Mouse (Mus musculus): ENCODE results near the gene Rem1. TPM values are rescaled to one million over a fixed set of nuclear protein-coding genes. Genes with fewer than 3 reads are reported as not detected.

The Rem1 gene
- polyA plus RNA-seq, 1 experiment from 2014 or later = 0.50 TPM

DNA sequence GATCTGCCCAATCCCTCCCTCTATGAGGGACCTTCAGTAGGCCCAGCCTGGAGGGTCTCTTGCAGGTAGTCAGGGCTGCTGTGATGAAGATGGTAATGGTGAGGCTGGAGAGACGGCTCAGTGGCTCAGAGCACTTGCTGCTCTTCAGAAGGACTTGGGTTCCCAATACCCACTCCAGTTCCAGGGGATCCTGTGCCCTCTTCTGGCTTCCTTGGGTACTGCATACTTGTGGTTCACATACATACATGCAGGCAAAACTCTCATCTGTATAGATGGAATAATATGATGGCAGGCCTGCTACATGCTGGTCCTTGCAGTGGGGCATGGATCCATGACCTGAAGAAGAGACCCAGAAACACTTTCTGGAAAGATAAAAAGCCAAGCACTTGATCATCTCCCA lies 18.0 kb upstream of the Rem1 start:
- H3K4me2 ChIP-seq = no peak overlapping the region
- H3K4me1 ChIP-seq = no peaks in the 10 kb centered on the region
- no peaks in the 10 kb centered on the region for H3K36me3 ChIP-seq
- H3K27ac ChIP-seq (replicated peaks) = no peak overlapping the region
- ATAC-seq (ENCODE audit: low FRiP score) = no peak
- no peak overlapping the region for H3K9ac ChIP-seq (replicated peaks)
- 81% methylated on average over 1 of the region's 1 CpGs for WGBS
- no peaks in the 10 kb centered on the region for H3K9me3 ChIP-seq (replicated peaks)
- H3K27me3 ChIP-seq (replicated peaks) = no peaks in the 10 kb centered on the region
- H3K4me3 ChIP-seq (replicated peaks) = no peak overlapping the region

DNA sequence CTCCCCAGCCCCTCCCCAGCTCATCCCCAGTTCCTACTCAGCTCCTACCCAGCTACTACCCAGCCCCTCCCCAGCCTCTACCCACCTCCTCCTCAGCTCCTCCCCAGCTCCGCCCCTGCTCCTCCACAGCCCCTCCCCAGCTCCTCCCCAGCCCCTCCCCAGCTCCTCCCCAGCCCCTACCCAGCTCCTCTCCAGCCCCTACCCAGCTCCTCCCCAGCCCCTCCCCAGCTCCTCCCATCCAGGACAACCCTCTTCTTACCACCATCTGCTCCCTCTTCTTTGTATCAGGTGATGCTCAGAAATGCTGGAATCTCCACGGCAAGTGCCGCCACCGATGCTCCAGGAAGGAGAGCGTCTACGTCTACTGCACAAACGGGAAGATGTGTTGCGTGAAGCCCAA lies 14.6 kb upstream of the Rem1 start:
- Histone ChIP-seq H3K27me3 (replicated peaks) (no peaks in the 10 kb centered on the region), H3K36me3 (no peaks in the 10 kb centered on the region), H3K27ac (replicated peaks) (no peak overlapping the region), H3K9me3 (replicated peaks) (no peaks in the 10 kb centered on the region), H3K4me1 (no peaks in the 10 kb centered on the region), H3K4me3 (replicated peaks) (no peak overlapping the region), H3K4me2 (no peak overlapping the region), H3K9ac (replicated peaks) (no peak overlapping the region)
- ATAC-seq (ENCODE audit: low FRiP score) = no peak
- 45% methylated on average over 7 of the region's 8 CpGs for WGBS

DNA sequence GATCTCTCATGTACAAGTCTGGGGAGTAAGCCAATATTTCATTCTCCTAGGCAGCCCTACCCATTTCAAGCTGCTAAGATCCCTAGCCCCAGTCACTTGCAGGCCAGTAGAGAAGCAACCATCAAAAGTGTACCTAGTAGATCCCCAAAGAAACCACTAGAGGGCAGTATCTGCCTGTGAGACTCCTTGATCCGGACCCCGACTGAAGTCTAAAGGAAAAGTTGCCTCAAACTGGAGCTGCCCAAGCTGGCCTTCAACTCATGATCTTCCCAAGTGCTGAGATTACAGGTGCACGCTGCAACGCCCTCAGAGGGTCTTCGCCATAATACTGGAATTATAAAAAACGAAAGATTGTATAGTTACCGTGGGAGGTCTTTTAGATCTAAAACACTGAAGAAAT lies 11.2 kb upstream of the Rem1 start:
- no peak overlapping the region for H3K4me2 ChIP-seq
- WGBS = 14% methylated on average over 7 of the region's 7 CpGs
- no peak overlapping the region for H3K27ac ChIP-seq (replicated peaks)
- no peak for ATAC-seq (ENCODE audit: low FRiP score)
- no peaks in the 10 kb centered on the region for H3K36me3 ChIP-seq
- no peaks in the 10 kb centered on the region for H3K27me3 ChIP-seq (replicated peaks)
- no peaks in the 10 kb centered on the region for H3K4me1 ChIP-seq
- H3K9me3 ChIP-seq (replicated peaks) = no peaks in the 10 kb centered on the region
- H3K9ac ChIP-seq (replicated peaks) = no peak overlapping the region
- H3K4me3 ChIP-seq (replicated peaks) = no peak overlapping the region

DNA sequence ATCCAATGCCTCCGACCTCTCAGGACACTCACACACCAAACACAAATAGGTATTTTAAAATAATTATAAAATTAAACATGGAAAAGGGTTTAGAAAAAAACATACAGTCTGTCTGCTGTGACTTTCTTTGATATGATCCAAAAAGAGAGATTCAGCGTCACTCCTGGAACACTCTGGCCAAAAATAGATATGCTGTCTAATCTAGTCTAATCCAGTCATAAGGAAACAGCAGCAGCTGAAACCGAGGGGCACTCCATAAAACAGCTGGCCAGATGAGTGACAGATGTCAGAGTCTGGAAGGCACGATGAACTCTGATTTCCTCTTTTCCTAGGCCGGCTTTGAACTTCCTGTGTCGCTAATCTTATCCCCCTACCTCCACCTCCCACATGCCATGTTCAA lies 10.3 kb upstream of the Rem1 start:
- no peak for ATAC-seq (ENCODE audit: low FRiP score)
- no peak overlapping the region for H3K27ac ChIP-seq (replicated peaks)

DNA sequence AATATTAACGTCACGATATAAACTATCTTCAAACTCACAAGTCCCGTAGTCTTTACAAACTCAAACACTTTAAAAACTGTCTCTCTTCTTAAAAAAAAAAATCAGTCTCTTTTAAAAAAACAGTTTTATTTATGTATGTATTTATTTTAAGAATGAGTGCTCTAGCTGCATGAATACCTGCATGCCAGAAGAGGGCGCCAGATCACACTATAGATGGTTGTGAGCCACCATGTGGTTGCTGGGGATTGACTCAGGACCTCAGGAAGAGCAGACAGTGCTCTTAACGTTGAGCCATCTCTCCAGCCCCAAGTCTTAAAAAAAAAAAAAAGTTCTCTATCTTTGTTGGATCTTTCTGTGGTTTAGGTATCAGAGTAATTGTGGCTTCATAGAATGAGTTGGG lies 9.4 kb upstream of the Rem1 start:
- 60% methylated on average over 5 of the region's 5 CpGs for WGBS
- H3K9ac ChIP-seq (replicated peaks) = no peak overlapping the region
- ATAC-seq (ENCODE audit: low FRiP score) = no peak
- H3K4me2 ChIP-seq = no peak overlapping the region
- no peak overlapping the region for H3K27ac ChIP-seq (replicated peaks)
- no peaks in the 10 kb centered on the region for H3K27me3 ChIP-seq (replicated peaks)
- H3K9me3 ChIP-seq (replicated peaks) = no peaks in the 10 kb centered on the region
- no peaks in the 10 kb centered on the region for H3K36me3 ChIP-seq
- no peaks in the 10 kb centered on the region for H3K4me1 ChIP-seq
- H3K4me3 ChIP-seq (replicated peaks) = no peak overlapping the region

More for the DNA sequence above, 10.3 kb upstream of the Rem1 start:
- H3K4me2 ChIP-seq = no peak overlapping the region
- H3K9me3 ChIP-seq (replicated peaks) = no peaks in the 10 kb centered on the region
- H3K4me3 ChIP-seq (replicated peaks) = no peak overlapping the region
- H3K9ac ChIP-seq (replicated peaks) = no peak overlapping the region
- 89% methylated on average over 6 of the region's 6 CpGs for WGBS
- H3K27me3 ChIP-seq (replicated peaks) = no peaks in the 10 kb centered on the region
- H3K4me1 ChIP-seq = no peaks in the 10 kb centered on the region
- H3K36me3 ChIP-seq = no peaks in the 10 kb centered on the region

DNA sequence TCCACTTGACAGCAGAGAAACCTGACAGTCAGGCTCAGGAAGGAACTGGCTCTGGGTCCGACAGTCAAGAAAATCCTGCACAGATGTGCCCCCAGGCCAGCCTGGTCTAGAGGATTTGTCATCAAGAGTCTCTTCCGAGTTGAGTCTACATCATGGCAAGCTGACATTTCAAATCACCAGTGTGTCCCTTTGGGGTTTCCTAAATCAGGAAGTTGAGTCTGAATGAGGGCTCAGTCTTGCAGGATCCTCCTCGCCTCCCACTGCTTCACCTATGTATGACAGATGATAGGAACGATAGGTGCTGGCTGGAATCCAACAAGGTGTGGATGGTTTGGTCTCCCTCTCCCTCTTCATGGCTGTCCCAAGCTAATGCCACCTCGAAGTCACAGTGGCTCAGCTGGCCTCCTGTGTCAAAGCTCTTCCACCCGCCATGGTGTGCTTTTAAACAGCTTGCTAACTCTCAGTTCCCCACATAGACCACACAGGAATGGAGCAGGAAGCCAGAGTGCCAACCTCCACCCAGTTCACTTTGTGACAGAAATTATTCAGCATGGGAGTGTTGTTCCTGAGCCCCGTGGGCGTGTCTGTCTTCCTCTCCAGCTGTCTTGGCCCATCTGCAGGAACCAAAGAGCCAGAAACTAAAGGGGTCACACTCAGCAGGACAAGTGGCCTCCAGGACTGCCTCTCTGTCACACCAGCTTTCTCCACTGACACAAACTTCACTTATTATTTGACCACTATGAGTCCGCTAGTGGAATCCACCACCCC lies 6.2 kb upstream of the Rem1 start:
- Histone ChIP-seq H3K4me3 (replicated peaks) (no peak overlapping the region), H3K9me3 (replicated peaks) (no peaks in the 10 kb centered on the region), H3K27ac (replicated peaks) (no peak overlapping the region), H3K9ac (replicated peaks) (no peak overlapping the region), H3K4me2 (no peak overlapping the region), H3K36me3 (no peaks in the 10 kb centered on the region), H3K4me1 (no peaks in the 10 kb centered on the region), H3K27me3 (replicated peaks) (peaks cover 1% of the 10 kb centered on the region)
- ATAC-seq (ENCODE audit: low FRiP score) = no peak
- WGBS = 82% methylated on average over 9 of the region's 9 CpGs

DNA sequence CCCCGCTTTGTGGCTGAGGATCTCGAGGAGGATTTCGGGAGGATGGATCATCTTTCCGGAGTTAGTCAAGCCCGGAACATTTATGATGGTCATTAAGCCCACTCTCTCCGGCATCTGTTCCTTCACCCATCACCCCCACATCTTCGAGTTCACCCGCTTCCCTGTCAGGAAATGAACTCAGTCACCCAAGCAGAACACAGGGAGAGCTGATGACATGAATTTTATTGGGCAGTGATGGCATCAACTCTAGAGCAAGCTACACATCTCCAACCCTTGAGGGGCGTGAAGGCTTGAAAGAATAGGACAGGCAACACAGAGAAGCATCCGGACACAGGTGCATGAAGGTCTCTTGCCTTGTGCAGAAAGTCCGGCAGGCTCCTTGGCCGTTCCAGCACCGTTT lies 4.6 kb upstream of the Rem1 start:
- WGBS = 72% methylated on average over 13 of the region's 13 CpGs

DNA sequence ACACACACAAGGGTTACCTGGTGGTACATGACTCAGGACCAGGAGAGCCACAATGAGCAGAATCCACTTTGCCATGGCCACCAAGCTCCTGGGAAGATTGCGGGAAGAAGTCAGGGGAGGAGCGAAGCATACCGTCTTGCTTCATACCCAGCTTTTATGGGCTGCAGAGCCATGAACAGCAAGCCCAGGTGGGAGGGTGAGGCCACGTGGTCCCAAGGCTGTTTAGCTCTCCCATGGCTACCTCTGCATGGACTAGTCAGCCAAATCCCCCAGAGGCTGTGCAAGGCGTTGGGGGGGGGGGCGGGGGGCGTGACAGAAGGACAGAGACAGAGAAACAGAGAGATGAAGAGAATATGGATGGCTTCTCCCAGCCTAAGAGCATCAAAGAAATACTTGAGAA lies 3.8 kb upstream of the Rem1 start, which contains the start of gene Defb25:
Gene Defb25, minus strand, starts transcription at position 101 of the 400 bp plus-strand sequence.
- Histone ChIP-seq H3K4me2 (no peak within 1 kb of the TSS), H3K27ac (replicated peaks) (no peak within 1 kb of the TSS), H3K36me3 (no peaks in the 10 kb centered on the region), H3K27me3 (replicated peaks) (peaks cover 24% of the 10 kb centered on the region), H3K9me3 (replicated peaks) (no peaks in the 10 kb centered on the region), H3K4me1 (peaks cover 11% of the 10 kb centered on the region), H3K9ac (replicated peaks) (no peak within 1 kb of the TSS), H3K4me3 (replicated peaks) (no peak within 1 kb of the TSS)
- 88% methylated on average over 7 of the region's 7 CpGs for WGBS
- no peak for ATAC-seq (ENCODE audit: low FRiP score)

More for the DNA sequence above, 4.6 kb upstream of the Rem1 start:
- peaks cover 8% of the 10 kb centered on the region for H3K4me1 ChIP-seq
- H3K9ac ChIP-seq (replicated peaks) = no peak overlapping the region
- no peaks in the 10 kb centered on the region for H3K9me3 ChIP-seq (replicated peaks)
- no peak overlapping the region for H3K4me3 ChIP-seq (replicated peaks)
- H3K27ac ChIP-seq (replicated peaks) = no peak overlapping the region
- no peak for ATAC-seq (ENCODE audit: low FRiP score)
- H3K4me2 ChIP-seq = no peak overlapping the region
- no peaks in the 10 kb centered on the region for H3K36me3 ChIP-seq
- peaks cover 16% of the 10 kb centered on the region for H3K27me3 ChIP-seq (replicated peaks)

DNA sequence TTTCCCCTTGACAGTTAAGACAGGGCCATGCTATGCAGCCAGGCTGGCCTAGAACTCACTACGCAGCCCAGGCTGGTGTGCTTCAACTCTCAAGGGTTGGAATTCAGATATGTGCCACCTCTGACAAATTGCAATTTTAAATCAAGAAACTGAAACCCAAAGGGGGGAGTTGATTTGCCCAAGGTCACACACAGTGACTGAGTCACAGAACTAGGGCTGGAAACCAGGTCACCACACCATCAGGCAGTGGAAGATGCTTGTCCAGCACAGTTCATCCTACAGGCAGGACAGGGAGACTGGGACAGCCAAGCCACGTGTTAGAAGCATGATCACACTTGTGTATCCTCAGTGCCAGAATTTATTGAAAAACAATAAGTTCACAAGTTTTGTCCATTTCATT lies 2.2 kb upstream of the Rem1 start:
- Histone ChIP-seq H3K4me1 (peaks cover 11% of the 10 kb centered on the region), H3K4me2 (no peak overlapping the region), H3K9me3 (replicated peaks) (no peaks in the 10 kb centered on the region), H3K9ac (replicated peaks) (no peak overlapping the region), H3K27me3 (replicated peaks) (peaks cover 41% of the 10 kb centered on the region), H3K4me3 (replicated peaks) (no peak overlapping the region), H3K27ac (replicated peaks) (no peak overlapping the region), H3K36me3 (no peaks in the 10 kb centered on the region)
- WGBS = 87% methylated on average over 2 of the region's 2 CpGs
- no peak for ATAC-seq (ENCODE audit: low FRiP score)

DNA sequence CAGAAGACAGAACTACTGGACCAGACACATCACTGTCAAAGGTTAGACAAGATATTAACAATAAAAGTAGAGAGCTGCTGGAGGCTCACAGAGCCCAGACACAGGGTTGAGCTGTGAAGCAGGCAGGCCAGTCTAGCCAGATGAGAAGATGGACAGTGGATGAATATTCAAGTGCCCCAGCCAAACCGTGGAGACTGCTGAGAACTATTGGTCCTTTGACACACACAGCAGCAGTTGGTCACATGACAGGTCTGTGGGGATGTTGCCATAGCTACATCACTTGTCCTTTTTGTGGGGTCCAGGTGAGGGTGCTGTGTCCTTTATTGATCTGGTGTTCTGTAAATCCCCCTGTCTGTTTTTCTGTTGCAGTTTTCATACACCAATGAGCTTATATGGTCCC lies 1.5 kb upstream of the Rem1 start:
- ATAC-seq (ENCODE audit: low FRiP score) = no peak
- 7% methylated on average over 1 of the region's 1 CpGs for WGBS

DNA sequence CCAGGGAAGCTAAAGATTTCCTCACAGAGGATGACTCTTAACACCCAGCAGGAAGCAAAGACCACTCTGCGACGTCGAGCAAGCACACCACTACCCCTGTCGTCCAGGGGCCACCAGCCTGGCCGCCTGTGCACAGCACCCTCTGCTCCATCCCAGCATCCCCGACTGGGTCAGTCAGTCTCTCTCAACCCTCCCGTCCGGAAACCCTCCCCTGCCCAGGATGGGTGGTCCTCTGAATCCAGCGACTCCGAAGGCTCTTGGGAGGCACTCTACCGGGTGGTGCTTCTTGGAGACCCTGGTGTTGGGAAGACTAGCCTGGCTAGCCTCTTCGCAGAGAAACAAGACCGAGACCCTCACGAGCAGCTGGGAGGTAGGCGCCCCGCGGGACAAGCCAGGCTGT lies 1.3 kb downstream of the Rem1 start:
- Histone ChIP-seq H3K4me3 (replicated peaks) (no peak overlapping the region), H3K36me3 (no peaks in the 10 kb centered on the region), H3K9ac (replicated peaks) (no peak overlapping the region), H3K9me3 (replicated peaks) (no peaks in the 10 kb centered on the region), H3K27ac (replicated peaks) (no peak overlapping the region), H3K4me2 (no peak overlapping the region), H3K4me1 (peaks cover 11% of the 10 kb centered on the region), H3K27me3 (replicated peaks) (peaks cover 45% of the 10 kb centered on the region)
- 48% methylated on average over 17 of the region's 17 CpGs for WGBS
- no peak for ATAC-seq (ENCODE audit: low FRiP score)

More for the DNA sequence above, 1.5 kb upstream of the Rem1 start:
- no peak overlapping the region for H3K4me2 ChIP-seq
- H3K36me3 ChIP-seq = no peaks in the 10 kb centered on the region
- H3K27me3 ChIP-seq (replicated peaks) = peaks cover 45% of the 10 kb centered on the region
- no peak overlapping the region for H3K9ac ChIP-seq (replicated peaks)
- H3K4me3 ChIP-seq (replicated peaks) = no peak overlapping the region
- no peak overlapping the region for H3K27ac ChIP-seq (replicated peaks)
- peaks cover 11% of the 10 kb centered on the region for H3K4me1 ChIP-seq
- H3K9me3 ChIP-seq (replicated peaks) = no peaks in the 10 kb centered on the region

DNA sequence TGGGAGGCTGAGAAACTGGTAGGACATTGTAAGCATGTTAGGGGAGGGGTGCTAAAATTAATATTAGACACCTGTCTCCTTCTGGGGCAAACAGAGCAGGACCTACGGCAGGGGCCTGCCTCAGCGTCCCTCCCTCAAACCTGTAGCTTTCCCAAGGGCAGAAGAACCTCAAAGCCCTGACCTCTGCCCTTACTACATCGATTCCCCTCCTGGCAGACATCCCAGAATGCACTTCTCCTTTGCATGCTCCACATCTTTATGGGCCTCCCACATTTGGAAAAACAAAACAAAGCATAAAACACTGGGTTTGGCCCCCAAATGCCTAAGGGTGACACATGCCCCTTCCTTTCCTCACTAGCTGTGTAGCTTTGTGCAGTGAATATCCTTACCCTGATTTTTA lies 2.5 kb downstream of the Rem1 start:
- H3K9ac ChIP-seq (replicated peaks) = no peak overlapping the region
- WGBS = 74% methylated on average over 3 of the region's 3 CpGs
- ATAC-seq (ENCODE audit: low FRiP score) = no peak

More for the DNA sequence above, 2.5 kb downstream of the Rem1 start:
- H3K9me3 ChIP-seq (replicated peaks) = no peaks in the 10 kb centered on the region
- H3K36me3 ChIP-seq = no peaks in the 10 kb centered on the region
- H3K4me2 ChIP-seq = no peak overlapping the region
- peaks cover 14% of the 10 kb centered on the region for H3K4me1 ChIP-seq
- H3K27me3 ChIP-seq (replicated peaks) = peaks cover 45% of the 10 kb centered on the region
- no peak overlapping the region for H3K4me3 ChIP-seq (replicated peaks)
- no peak overlapping the region for H3K27ac ChIP-seq (replicated peaks)

Data from neural tube, embryonic 15.5 days (tissue).